Mouse (Mus musculus) layer of hippocampus, adult 2 months (tissue): Measurements from ENCODE around the gene Ccdc148. TPM values are rescaled to one million over a fixed set of nuclear protein-coding genes. Genes with fewer than 3 reads are reported as not detected.

Experiments
- DNase-seq, 2 experiments: peaks; one replicate each; pipeline ENCODE4 v3.0.0; 2022; ENCODE audit warnings: low spot score in 2 of 2
- H3K27ac ChIP-seq: fragments of 200-600 bp; 2 replicates; pipeline ENCODE4 v1.8.1; 2022
- H3K4me3 ChIP-seq: fragments of 200-600 bp; 2 replicates; pipeline ENCODE4 v1.8.1; 2022; ENCODE audit warnings: mild to moderate bottlenecking
- CTCF ChIP-seq: fragments of 200-600 bp; conservative IDR thresholded peaks from 2 replicates; pipeline ENCODE4 v1.8.1; 2022; ENCODE audit warnings: antibody characterized with exemption, mild to moderate bottlenecking, moderate library complexity
- total RNA-seq, 2 experiments: library from RNA; stranded (reverse); gene quantifications; 2 replicates each; pipeline ENCODE4 v1.2.3; 2021

Ccdc148 gene
- total RNA-seq, 2 experiments from 2014 or later = 14.7 to 15.5 TPM

- no peak for TF ChIP-seq CTCF
- DNase-seq = no peak
- H3K4me3 ChIP-seq = no peak overlapping the region
- H3K27ac ChIP-seq = no peak overlapping the region
Measured at GRCm38 (mm10) chr2:59007356-59007755, 153.1 kb downstream of the Ccdc148 start.

- no peak for DNase-seq
- Histone ChIP-seq H3K4me3 (no peak overlapping the region), H3K27ac (no peak overlapping the region)
- no peak for TF ChIP-seq CTCF
Measured at GRCm38 (mm10) chr2:59006567-59007340, 153.7 kb downstream of the Ccdc148 start.

GRCm38 (mm10) chr2:58997151-58997550 lies 163.3 kb downstream of the Ccdc148 start:
- no peak for TF ChIP-seq CTCF
- no peak for DNase-seq
- no peak overlapping the region for H3K4me3 ChIP-seq

GRCm38 (mm10) chr2:58992431-58993191 lies 167.9 kb downstream of the Ccdc148 start:
- TF ChIP-seq CTCF = no peak

More at GRCm38 (mm10) chr2:58997151-58997550, 163.3 kb downstream of the Ccdc148 start:
- no peak overlapping the region for H3K27ac ChIP-seq

GRCm38 (mm10) chr2:58978095-58978494 lies 182.4 kb downstream of the Ccdc148 start:
- no peak for TF ChIP-seq CTCF
- H3K27ac ChIP-seq = no peak overlapping the region
- DNase-seq = no peak
- H3K4me3 ChIP-seq = no peak overlapping the region

More at GRCm38 (mm10) chr2:58992431-58993191, 167.9 kb downstream of the Ccdc148 start:
- no peak overlapping the region for H3K27ac ChIP-seq
- DNase-seq = no peak
- no peak overlapping the region for H3K4me3 ChIP-seq

DNA sequence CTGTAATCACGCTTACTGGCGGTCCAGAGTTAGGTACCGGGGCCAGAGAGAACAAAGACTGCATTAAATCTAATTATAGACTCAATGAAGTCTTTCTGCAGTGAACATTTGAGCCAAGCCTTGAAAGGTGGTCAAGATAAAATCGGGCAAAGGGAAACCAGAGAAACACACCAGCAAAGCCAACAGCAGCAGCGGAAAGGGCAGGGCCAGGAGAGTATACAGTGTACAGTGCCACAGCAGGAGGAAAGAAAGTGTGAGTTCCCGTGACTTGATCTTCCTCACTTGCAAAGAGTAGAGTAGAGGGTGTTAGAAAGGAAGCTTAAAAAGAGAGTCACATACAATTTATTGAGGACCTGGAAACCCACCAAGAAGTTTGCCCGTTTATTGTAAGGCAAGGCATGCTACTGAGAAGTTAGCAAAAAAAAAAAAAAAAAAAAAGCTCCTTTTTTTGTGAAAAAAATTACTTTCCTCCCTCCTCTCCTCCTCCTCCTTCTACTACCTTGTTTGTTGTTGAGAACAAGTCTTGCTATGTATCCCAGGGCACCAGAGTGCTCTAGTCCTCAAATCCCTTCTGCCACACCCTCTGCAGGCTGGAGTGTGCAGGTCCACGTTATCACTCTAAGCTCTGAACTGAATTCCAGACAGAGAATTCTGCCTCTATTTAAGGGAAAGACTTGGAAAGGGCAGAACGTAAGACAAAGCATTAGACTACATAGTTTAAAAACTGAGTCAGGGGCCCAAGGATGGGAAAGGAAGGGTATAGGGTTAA lies 188.8 kb downstream of the Ccdc148 start:
- no peak for TF ChIP-seq CTCF
- H3K4me3 ChIP-seq = no peak overlapping the region
- H3K27ac ChIP-seq = no peak overlapping the region
- no peak for DNase-seq

GRCm38 (mm10) chr2:58956770-58957300 lies 203.6 kb downstream of the Ccdc148 start:
- Histone ChIP-seq H3K4me3 (no peak overlapping the region), H3K27ac (no peak overlapping the region)
- no peak for DNase-seq
- no peak for TF ChIP-seq CTCF

GRCm38 (mm10) chr2:58956351-58956750 lies 204.1 kb downstream of the Ccdc148 start:
- DNase-seq = no peak
- Histone ChIP-seq H3K27ac (no peak overlapping the region), H3K4me3 (no peak overlapping the region)
- TF ChIP-seq CTCF = no peak

GRCm38 (mm10) chr2:58952101-58952500 lies 208.4 kb downstream of the Ccdc148 start:
- TF ChIP-seq CTCF = no peak

GRCm38 (mm10) chr2:58948796-58949195 lies 211.7 kb downstream of the Ccdc148 start:
- TF ChIP-seq CTCF = no peak
- Histone ChIP-seq H3K4me3 (no peak overlapping the region), H3K27ac (no peak overlapping the region)
- DNase-seq = no peak

More at GRCm38 (mm10) chr2:58952101-58952500, 208.4 kb downstream of the Ccdc148 start:
- DNase-seq = no peak
- Histone ChIP-seq H3K27ac (no peak overlapping the region), H3K4me3 (no peak overlapping the region)

- no peak overlapping the region for H3K27ac ChIP-seq
- no peak overlapping the region for H3K4me3 ChIP-seq
- no peak for TF ChIP-seq CTCF
- DNase-seq = peak in 1 of 2 experiments; percentile 2
Measured at GRCm38 (mm10) chr2:58941361-58941760, 219.1 kb downstream of the Ccdc148 start.

DNA sequence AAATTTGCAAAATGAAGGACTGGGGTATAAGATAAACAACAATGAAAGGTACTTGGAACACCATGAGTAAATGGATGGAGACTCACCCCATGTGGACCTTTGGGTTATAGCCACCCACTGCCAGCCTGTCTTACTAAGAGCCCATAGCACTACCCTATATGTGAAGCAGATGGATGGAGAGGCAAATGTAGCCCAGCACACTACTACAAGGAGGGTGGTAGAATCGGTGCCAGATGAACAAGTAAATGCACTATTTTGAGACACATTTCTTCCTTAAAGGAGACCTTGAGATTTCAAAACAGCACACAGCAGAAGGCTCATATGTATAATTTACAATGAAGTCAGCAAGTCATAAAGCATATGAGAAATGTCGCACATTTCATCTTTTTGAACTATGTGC lies 234.9 kb downstream of the Ccdc148 start:
- no peak for DNase-seq
- TF ChIP-seq CTCF = no peak
- Histone ChIP-seq H3K4me3 (no peak overlapping the region), H3K27ac (no peak overlapping the region)
